Mouse (Mus musculus): Measurements from ENCODE around the gene Mterf1b. TPM values are rescaled to one million over a fixed set of nuclear protein-coding genes. Genes with fewer than 3 reads are reported as not detected.

Mterf1b gene
- polyA plus RNA-seq, 1 experiment from 2014 or later = 2.2 TPM

- Histone ChIP-seq H3K9me3 (ENCODE audit: control insufficient read depth, low read length) (no peaks in the 10 kb centered on the region), H3K36me3 (ENCODE audit: control insufficient read depth, insufficient read depth, low read length) (no peaks in the 10 kb centered on the region), H3K9ac (ENCODE audit: low read depth, low read length) (no peak overlapping the region), H3K4me1 (ENCODE audit: control insufficient read depth, insufficient read depth, low read depth, low read length) (no peaks in the 10 kb centered on the region), H3K4me3 (ENCODE audit: low read length) (no peak overlapping the region), H3K27me3 (replicated peaks; ENCODE audit: control insufficient read depth, insufficient read depth, low read length) (no peaks in the 10 kb centered on the region), H3K27ac (ENCODE audit: low read depth, low read length) (no peak overlapping the region), H3K4me2 (ENCODE audit: low read length) (no peak overlapping the region)
- no peak for ATAC-seq
- WGBS = 85% methylated on average over 2 of the region's 2 CpGs
Observed at GRCm38 (mm10) chr5:4232163-4232562, 40.0 kb downstream of the Mterf1b start.

GRCm38 (mm10) chr5:4234505-4234904, 42.3 kb downstream of the Mterf1b start:
- H3K9me3 ChIP-seq (ENCODE audit: control insufficient read depth, low read length) = no peaks in the 10 kb centered on the region
- H3K36me3 ChIP-seq (ENCODE audit: control insufficient read depth, insufficient read depth, low read length) = no peaks in the 10 kb centered on the region
- no peaks in the 10 kb centered on the region for H3K27me3 ChIP-seq (replicated peaks; ENCODE audit: control insufficient read depth, insufficient read depth, low read length)
- H3K9ac ChIP-seq (ENCODE audit: low read depth, low read length) = no peak overlapping the region
- no peak overlapping the region for H3K4me3 ChIP-seq (ENCODE audit: low read length)
- 84% methylated on average over 2 of the region's 2 CpGs for WGBS
- no peak overlapping the region for H3K4me2 ChIP-seq (ENCODE audit: low read length)
- ATAC-seq = no peak
- no peaks in the 10 kb centered on the region for H3K4me1 ChIP-seq (ENCODE audit: control insufficient read depth, insufficient read depth, low read depth, low read length)
- H3K27ac ChIP-seq (ENCODE audit: low read depth, low read length) = no peak overlapping the region

GRCm38 (mm10) chr5:4240120-4240519, 48.0 kb downstream of the Mterf1b start:
- Histone ChIP-seq H3K4me2 (ENCODE audit: low read length) (no peak overlapping the region), H3K27me3 (replicated peaks; ENCODE audit: control insufficient read depth, insufficient read depth, low read length) (no peaks in the 10 kb centered on the region), H3K4me1 (ENCODE audit: control insufficient read depth, insufficient read depth, low read depth, low read length) (no peaks in the 10 kb centered on the region), H3K36me3 (ENCODE audit: control insufficient read depth, insufficient read depth, low read length) (no peaks in the 10 kb centered on the region), H3K9me3 (ENCODE audit: control insufficient read depth, low read length) (no peaks in the 10 kb centered on the region), H3K27ac (ENCODE audit: low read depth, low read length) (no peak overlapping the region), H3K4me3 (ENCODE audit: low read length) (no peak overlapping the region), H3K9ac (ENCODE audit: low read depth, low read length) (no peak overlapping the region)
- ATAC-seq = no peak
- 44% methylated on average over 2 of the region's 2 CpGs for WGBS

GRCm38 (mm10) chr5:4245004-4245403, 52.8 kb downstream of the Mterf1b start:
- Histone ChIP-seq H3K27ac (ENCODE audit: low read depth, low read length) (no peak overlapping the region), H3K9me3 (ENCODE audit: control insufficient read depth, low read length) (no peaks in the 10 kb centered on the region), H3K36me3 (ENCODE audit: control insufficient read depth, insufficient read depth, low read length) (no peaks in the 10 kb centered on the region), H3K9ac (ENCODE audit: low read depth, low read length) (no peak overlapping the region), H3K27me3 (replicated peaks; ENCODE audit: control insufficient read depth, insufficient read depth, low read length) (no peaks in the 10 kb centered on the region), H3K4me1 (ENCODE audit: control insufficient read depth, insufficient read depth, low read depth, low read length) (no peaks in the 10 kb centered on the region), H3K4me2 (ENCODE audit: low read length) (no peak overlapping the region), H3K4me3 (ENCODE audit: low read length) (no peak overlapping the region)
- no peak for ATAC-seq
- WGBS = 89% methylated on average over 3 of the region's 3 CpGs

GRCm38 (mm10) chr5:4246095-4246494, 53.9 kb downstream of the Mterf1b start:
- Histone ChIP-seq H3K9me3 (ENCODE audit: control insufficient read depth, low read length) (no peaks in the 10 kb centered on the region), H3K27me3 (replicated peaks; ENCODE audit: control insufficient read depth, insufficient read depth, low read length) (no peaks in the 10 kb centered on the region), H3K4me3 (ENCODE audit: low read length) (no peak overlapping the region), H3K27ac (ENCODE audit: low read depth, low read length) (no peak overlapping the region), H3K9ac (ENCODE audit: low read depth, low read length) (no peak overlapping the region), H3K36me3 (ENCODE audit: control insufficient read depth, insufficient read depth, low read length) (no peaks in the 10 kb centered on the region), H3K4me1 (ENCODE audit: control insufficient read depth, insufficient read depth, low read depth, low read length) (no peaks in the 10 kb centered on the region), H3K4me2 (ENCODE audit: low read length) (no peak overlapping the region)
- 70% methylated on average over 2 of the region's 2 CpGs for WGBS
- ATAC-seq = no peak

Other genes starting within 250 kb of the Mterf1b start
- gene Cyp51, start 87.6 kb upstream of the Mterf1b start, polyA plus RNA-seq (2015; fragmentation: Nextera tagmentation; extraction: Ambion mirVana) = 144 and 145 TPM in 2 replicates

All from hindbrain, embryonic 16.5 days (tissue).